Mouse (Mus musculus) hindbrain, embryonic 10.5 days (tissue): ENCODE results near the gene Wdr62. TPM values are rescaled to one million over a fixed set of nuclear protein-coding genes. Genes with fewer than 3 reads are reported as not detected.

Experiments used
- DNase-seq: peaks from one replicate; pipeline ENCODE4 v3.0.0-alpha.2; 2017; ENCODE audit warnings: low spot score
- H3K27ac ChIP-seq: fragments of 300-500 bp; sonication (generic); 2 replicates; pipeline ENCODE4 v1.5.1; 2016; ENCODE audit warnings: mild to moderate bottlenecking, moderate library complexity
- H3K27me3 ChIP-seq: fragments of 300-500 bp; sonication (generic); 2 replicates; pipeline ENCODE4 v1.6.1; 2016; ENCODE audit warnings: mild to moderate bottlenecking; ENCODE audit not compliant: poor library complexity, insufficient read depth, severe bottlenecking
- H3K36me3 ChIP-seq: fragments of 300-500 bp; sonication (generic); 2 replicates; pipeline ENCODE4 v1.6.1; 2016; ENCODE audit warnings: mild to moderate bottlenecking, moderate library complexity
- H3K4me1 ChIP-seq: fragments of 300-500 bp; sonication (generic); replicated peaks from 2 replicates; pipeline ENCODE4 v1.6.1; 2016; ENCODE audit warnings: mild to moderate bottlenecking
- H3K4me3 ChIP-seq: fragments of 300-500 bp; sonication (generic); 2 replicates; pipeline ENCODE4 v1.5.1; 2016; ENCODE audit warnings: mild to moderate bottlenecking, moderate library complexity
- H3K9me3 ChIP-seq: fragments of 300-500 bp; sonication (generic); 2 replicates; pipeline ENCODE4 v1.6.1; 2016; ENCODE audit warnings: mild to moderate bottlenecking, moderate library complexity
- WGBS: fragments of 180-500 bp; shearing (Covaris S2); methylation state at CpG from one replicate; pipeline ENCODE4 v1.1.7; 2016; 5-methylcytosine and 5-hydroxymethylcytosine counted together
- polyA plus RNA-seq: library from polyadenylated mRNA; unstranded; fragments of >200 nt; fragmentation: Nextera tagmentation; extraction: Ambion mirVana; gene quantifications from 2 replicates; pipeline ENCODE4 v1.2.1, GENCODE M21; 2016

Gene Wdr62
- polyA plus RNA-seq, 1 experiment from 2014 or later, result 16.6 TPM

DNA sequence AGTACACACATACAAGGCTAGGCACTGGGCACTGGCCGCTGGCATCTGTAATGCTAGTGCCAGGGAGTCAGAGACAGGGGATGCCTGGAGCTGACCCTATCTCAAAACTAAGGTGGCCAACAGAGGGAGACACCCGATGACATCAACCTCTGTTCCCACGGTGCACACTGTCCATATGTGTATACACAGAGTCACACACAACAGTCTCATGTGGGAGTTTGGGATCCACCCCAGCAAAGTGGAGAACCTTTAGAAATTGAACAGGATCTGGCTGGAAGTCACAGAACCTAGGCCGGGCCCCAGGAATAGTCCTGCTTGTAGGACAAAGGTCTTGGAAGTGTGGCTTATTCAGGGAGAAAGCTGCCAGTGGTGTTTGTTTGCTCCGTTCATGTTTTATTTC is 14.1 kb upstream of the Wdr62 start:
- no peak overlapping the region for H3K27ac ChIP-seq
- H3K4me3 ChIP-seq, result no peak overlapping the region
- no peaks in the 10 kb centered on the region for H3K27me3 ChIP-seq
- DNase-seq, result no peak
- peaks cover 40% of the 10 kb centered on the region for H3K4me1 ChIP-seq
- H3K36me3 ChIP-seq, result peaks cover 65% of the 10 kb centered on the region
- no peaks in the 10 kb centered on the region for H3K9me3 ChIP-seq
- 89% methylated on average over 5 of the region's 5 CpGs for WGBS

DNA sequence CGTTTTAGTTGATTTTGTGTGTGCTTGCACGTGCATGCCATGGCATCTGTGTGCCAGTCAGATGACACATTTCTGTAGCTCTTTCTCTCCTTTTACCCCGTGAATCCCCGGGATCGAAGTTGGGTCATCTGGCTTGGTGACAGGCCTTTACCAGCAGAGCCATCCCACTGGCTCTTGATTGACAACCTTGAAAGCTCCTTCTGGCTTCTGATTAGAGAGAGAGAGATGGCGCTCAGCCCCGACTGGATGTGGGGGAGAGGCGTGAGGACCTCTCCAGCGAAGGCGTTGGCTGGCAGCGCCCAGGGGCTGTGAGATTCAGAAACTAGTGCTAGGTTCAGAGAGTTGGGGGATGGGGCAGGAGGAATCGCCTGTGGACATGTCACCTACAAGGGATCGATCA is 13.6 kb upstream of the Wdr62 start:
- Histone ChIP-seq H3K4me1 (peaks cover 43% of the 10 kb centered on the region), H3K4me3 (0 out of 2 replicates have a peak overlapping the region, but pooled peaks have one; percentile 6), H3K9me3 (no peaks in the 10 kb centered on the region), H3K27ac (no peak overlapping the region), H3K27me3 (no peaks in the 10 kb centered on the region), H3K36me3 (peaks cover 60% of the 10 kb centered on the region)
- DNase-seq, result no peak
- 83% methylated on average over 13 of the region's 13 CpGs for WGBS

DNA sequence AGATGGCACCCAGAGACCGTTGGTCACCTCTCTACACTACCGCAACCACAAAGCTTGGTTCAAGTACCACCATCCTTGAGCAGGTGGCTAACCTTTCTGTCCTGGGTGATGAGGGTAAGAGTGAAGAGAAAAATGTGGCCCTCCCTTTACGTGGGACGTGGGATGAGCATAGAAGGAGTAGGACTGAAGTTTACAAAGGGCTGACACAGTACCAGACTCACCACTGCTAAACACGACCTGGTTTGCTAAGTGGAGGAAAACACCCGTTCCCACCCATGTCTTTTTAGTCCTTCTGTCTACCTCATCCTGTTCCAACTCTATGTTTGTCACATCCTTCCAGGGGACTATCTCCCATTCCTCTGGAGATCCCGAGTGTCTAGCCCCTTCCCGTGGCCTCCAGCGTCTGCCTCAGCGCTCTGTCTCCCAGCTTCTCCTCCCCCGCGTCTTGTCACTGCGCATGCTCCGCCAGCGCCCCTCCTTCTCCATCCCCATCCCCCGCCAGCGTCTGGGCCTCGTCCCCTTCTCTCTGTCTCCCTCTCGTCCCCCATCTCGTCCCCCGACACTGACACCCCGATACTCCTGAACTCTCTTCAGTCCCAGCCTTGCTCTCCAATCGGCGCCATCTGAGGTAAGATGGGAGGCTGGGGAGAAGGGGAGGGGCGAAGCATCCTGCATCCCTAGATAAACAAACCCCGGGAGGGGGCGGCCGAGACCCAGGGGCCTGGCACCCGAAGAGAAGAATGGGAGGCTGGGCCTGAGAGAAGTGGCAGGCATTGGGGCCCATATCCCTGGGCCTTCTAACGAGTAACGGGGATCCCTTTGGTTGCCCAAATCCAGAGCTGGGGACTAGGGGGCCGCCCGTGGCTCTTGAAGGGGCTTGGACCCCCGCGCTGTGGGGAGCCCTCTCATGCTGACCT is 11.3 kb upstream of the Wdr62 start, which contains the start of gene Clip3:
TSS of gene Clip3 (plus strand) at position 514 of the 917 bp plus-strand sequence.
- Histone ChIP-seq H3K4me1 (peaks cover 49% of the 10 kb centered on the region), H3K27ac (peak within 1 kb of the TSS; percentile 95), H3K9me3 (no peaks in the 10 kb centered on the region), H3K4me3 (peak within 1 kb of the TSS; percentile 85), H3K36me3 (peaks cover 37% of the 10 kb centered on the region), H3K27me3 (no peaks in the 10 kb centered on the region)
- WGBS, result 7% methylated on average over 35 of the region's 35 CpGs
- DNase-seq, result peak; percentile 86

DNA sequence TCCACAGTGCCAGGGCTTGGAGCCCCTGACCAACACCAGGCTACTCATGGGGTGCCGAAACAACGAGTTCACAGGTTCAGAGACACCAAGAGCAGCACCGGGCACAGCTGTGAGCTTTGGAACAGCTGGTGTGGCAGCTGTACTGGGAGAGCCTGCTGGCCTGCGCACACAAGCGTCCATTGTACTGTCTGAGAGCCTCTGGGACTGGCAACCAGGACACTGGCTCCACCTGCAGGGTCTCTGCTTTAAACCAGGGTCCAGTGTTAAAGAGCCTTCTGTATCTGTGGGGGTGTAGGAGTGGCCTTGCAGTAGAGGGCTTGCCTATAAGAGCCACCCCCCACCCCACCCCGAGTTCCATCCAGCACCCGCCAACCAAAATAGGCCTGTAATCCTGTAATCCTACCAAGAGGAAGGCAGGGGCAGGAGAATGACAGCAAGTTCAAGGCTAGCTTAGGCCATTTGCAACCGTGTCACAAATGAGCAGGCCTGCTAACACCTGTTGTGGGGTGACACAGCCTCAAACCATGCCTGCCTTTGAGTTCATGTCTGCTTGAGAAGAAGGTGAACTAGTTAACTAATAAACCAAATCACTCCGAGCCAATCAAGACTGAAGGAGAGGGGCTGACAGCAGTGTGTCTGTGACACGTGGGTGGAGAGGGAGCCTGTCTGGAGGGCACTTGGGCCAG is 9.6 kb upstream of the Wdr62 start:
- Histone ChIP-seq H3K27me3 (no peaks in the 10 kb centered on the region), H3K4me3 (peak overlapping the region; percentile 11), H3K4me1 (peaks cover 49% of the 10 kb centered on the region), H3K9me3 (no peaks in the 10 kb centered on the region), H3K36me3 (peaks cover 20% of the 10 kb centered on the region), H3K27ac (peak overlapping the region; percentile 73)
- DNase-seq, result peak; percentile 53
- WGBS, result 59% methylated on average over 10 of the region's 10 CpGs

DNA sequence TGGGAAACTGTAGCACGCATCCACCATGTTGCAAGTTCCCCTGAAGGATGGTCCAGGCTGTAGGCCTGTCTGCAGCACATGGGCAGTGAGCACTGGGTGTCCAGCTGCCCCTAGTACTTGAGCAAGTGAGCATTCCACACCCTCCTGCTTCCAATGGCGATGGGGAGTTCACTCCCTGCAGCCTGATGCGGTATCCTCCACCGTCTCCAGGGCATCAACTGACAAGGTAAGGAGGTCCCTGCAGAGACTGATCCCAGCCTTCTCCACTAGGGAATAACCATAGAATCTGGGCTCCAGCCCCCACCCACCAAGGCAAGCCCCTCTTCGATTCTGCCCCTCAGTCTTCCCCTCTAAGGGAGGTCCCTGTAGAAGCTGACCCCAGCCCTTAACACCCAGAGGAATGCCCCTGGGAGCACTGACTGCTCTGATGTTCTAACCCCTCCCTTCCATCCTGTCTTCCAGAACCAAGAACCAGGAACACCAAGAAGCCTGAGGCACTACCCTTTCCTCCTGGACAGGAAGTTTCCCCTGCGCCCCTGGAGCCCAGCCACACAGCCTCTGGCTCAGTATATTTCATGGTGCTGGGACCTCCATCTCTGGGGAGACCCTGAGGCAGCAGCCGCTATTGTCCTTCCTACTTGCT is 9.0 kb upstream of the Wdr62 start:
- Histone ChIP-seq H3K36me3 (peaks cover 14% of the 10 kb centered on the region), H3K4me1 (peaks cover 47% of the 10 kb centered on the region), H3K27me3 (no peaks in the 10 kb centered on the region), H3K4me3 (peak overlapping the region; percentile 11), H3K27ac (peak overlapping the region; percentile 73), H3K9me3 (no peaks in the 10 kb centered on the region)
- 68% methylated on average over 7 of the region's 7 CpGs for WGBS
- no peak for DNase-seq

DNA sequence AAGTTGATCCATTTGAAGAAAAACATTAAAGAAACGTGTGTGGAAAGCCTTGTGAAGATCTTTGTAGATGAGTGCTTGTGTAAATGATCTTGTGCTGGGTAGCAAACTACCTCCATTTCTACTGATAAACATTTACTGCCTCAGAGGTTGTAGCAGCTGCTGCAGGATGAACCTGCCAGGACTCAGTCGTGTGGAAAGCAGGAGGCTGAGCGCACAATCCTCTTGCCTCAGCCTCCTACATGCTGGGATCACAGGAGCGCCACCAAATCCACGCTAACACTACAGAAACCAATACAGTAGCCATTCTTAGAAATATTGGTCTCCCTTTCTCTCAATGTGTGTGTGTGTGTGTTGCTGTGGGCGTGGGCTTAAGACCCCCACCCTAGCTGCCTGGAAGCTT is 7.8 kb upstream of the Wdr62 start:
- no peak overlapping the region for H3K27ac ChIP-seq
- no peaks in the 10 kb centered on the region for H3K9me3 ChIP-seq
- H3K36me3 ChIP-seq, result peaks cover 4% of the 10 kb centered on the region
- 70% methylated on average over 6 of the region's 6 CpGs for WGBS
- H3K27me3 ChIP-seq, result no peaks in the 10 kb centered on the region
- no peak for DNase-seq
- peaks cover 38% of the 10 kb centered on the region for H3K4me1 ChIP-seq
- no peak overlapping the region for H3K4me3 ChIP-seq

DNA sequence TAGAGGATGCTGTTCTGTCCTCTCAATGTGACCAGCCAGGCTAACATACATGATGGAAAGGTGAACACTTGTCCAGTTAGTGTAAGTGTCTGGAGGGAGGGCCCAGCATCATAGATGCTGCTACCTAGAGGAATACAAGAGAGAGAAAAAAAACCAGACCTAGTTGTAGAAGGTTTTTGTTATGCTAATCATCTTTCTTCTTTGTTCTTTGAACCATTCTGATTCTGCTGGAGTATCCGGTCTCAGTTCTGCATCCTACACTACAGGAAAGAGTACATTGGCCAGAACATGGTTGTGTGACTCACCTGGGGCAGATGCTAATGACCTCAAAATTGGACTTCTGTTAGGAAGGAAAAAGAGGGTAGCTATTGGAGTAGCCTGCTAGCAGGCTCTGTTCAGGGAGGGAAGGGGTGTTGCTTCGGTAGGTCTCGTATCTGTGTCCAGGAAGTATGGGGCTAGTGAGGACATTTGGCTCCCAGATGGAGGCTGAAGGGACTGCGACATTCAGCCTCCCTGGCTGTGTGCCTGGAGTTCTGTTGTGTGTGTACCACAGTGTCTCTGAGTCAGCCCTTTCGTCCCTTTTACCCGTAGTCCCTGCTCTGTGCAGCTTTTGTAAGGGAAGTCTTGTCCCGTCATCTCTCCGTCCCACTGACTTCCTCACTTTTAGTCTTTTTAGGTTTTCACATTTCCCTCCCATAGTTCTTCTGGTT is 6.6 kb upstream of the Wdr62 start:
- Histone ChIP-seq H3K9me3 (no peaks in the 10 kb centered on the region), H3K4me3 (no peak overlapping the region), H3K27ac (no peak overlapping the region), H3K27me3 (no peaks in the 10 kb centered on the region), H3K4me1 (peaks cover 27% of the 10 kb centered on the region), H3K36me3 (no peaks in the 10 kb centered on the region)
- WGBS, result 73% methylated on average over 8 of the region's 8 CpGs
- DNase-seq, result no peak

DNA sequence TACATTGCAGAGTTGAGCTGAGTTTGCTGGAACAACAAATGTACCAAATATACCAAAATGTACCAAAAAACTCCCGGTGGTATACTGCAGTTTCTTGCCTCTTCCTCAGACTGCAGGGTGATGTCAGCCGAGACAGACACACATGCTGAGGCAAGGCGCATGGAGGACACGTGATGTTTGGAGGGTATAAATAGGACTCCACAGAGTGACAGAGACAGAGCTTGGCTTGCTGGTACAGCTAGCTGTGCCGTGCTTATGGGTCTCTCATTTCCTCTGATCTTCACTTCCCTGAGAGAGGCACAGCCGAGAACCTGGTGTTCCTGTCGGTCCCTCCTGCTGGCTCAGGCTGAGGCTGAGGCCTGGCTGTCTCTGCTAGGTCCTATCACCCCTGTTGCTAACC is 2.5 kb upstream of the Wdr62 start:
- Histone ChIP-seq H3K36me3 (no peaks in the 10 kb centered on the region), H3K27ac (no peak overlapping the region), H3K4me3 (no peak overlapping the region), H3K9me3 (no peaks in the 10 kb centered on the region), H3K4me1 (peaks cover 31% of the 10 kb centered on the region), H3K27me3 (no peaks in the 10 kb centered on the region)
- 84% methylated on average over 7 of the region's 7 CpGs for WGBS
- DNase-seq, result no peak

DNA sequence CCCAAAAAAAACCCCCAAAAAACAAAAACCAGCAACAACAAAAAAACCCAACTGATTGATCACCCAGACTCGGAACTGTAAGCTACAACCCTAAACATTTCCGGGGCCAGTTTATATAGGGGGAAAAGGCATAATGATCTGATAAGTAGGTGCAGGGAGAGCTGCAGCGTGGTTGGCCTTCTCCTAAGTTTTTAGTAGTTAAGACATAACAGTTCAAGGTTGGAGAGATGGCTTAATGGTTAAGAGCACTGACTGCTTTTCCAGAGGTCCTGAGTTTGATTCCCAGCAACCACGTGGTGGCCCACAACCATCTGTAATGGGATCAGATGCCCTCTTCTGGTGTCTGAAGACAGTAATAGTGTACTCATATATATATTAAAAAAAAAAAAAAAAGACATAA is 1.3 kb upstream of the Wdr62 start:
- no peak overlapping the region for H3K27ac ChIP-seq

DNA sequence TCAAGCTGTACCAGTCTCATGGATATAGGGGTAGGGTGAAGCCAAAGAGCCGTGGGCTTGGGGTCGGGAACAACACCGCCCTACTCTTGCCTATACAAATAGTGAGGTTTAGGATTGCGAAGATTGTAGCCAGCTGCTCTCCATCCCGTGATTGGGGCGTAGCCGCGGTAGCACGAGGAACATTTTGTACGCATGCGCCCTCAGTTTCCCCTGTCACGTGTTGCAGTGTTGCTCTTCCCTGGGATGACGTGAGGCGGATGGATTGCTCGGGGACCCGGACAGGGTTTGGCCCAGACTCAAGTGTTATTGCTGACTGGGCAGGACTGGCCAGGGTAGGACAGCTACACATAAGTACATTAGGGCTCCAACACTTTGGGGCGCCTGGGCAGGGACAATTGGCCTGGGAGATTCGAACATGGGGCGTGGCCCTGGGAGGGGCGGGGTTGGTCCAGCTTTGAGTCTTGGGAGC is 485 bp upstream of the Wdr62 start:
- DNase-seq, result peak; percentile 83
- Histone ChIP-seq H3K27me3 (no peaks in the 10 kb centered on the region), H3K27ac (peak overlapping the region; percentile 91), H3K9me3 (no peaks in the 10 kb centered on the region), H3K4me3 (peak overlapping the region; percentile 87), H3K36me3 (no peaks in the 10 kb centered on the region), H3K4me1 (peaks cover 26% of the 10 kb centered on the region)
- WGBS, result under 1% methylated on average over 20 of the region's 20 CpGs

More for the DNA sequence above, 1.3 kb upstream of the Wdr62 start:
- no peaks in the 10 kb centered on the region for H3K27me3 ChIP-seq
- H3K4me3 ChIP-seq, result peak overlapping the region; percentile 87; the same call in 1 of the 2 replicates
- no peaks in the 10 kb centered on the region for H3K9me3 ChIP-seq
- no peaks in the 10 kb centered on the region for H3K36me3 ChIP-seq
- H3K4me1 ChIP-seq, result peaks cover 26% of the 10 kb centered on the region
- DNase-seq, result no peak
- WGBS, result 81% methylated on average over 4 of the region's 4 CpGs

DNA sequence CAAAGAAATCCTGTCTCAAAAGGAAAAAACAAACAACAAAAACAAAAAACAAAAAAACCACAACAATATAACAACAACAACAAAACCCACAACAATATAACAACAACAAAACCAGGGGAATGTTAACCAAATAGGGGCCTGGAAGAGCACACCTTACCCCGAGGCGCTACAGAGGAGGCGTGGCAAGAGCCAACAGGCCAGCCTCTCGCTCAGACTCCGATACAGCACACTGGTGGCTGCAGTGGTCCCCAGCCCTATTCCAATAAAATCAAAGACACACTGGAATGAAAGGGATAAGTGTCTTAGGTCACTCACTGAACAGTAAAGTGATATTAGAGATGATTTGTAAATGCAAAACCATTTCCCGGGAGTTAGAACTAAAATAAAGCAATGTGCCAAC is 683 bp downstream of the Wdr62 start:
- Histone ChIP-seq H3K4me1 (peaks cover 26% of the 10 kb centered on the region), H3K27ac (peak overlapping the region; percentile 91), H3K9me3 (no peaks in the 10 kb centered on the region), H3K36me3 (0 out of 2 replicates have a peak, but pooled peaks cover 4% of the 10 kb centered on the region), H3K4me3 (peak overlapping the region; percentile 87), H3K27me3 (no peaks in the 10 kb centered on the region)
- under 1% methylated on average over 6 of the region's 6 CpGs for WGBS
- DNase-seq, result no peak

DNA sequence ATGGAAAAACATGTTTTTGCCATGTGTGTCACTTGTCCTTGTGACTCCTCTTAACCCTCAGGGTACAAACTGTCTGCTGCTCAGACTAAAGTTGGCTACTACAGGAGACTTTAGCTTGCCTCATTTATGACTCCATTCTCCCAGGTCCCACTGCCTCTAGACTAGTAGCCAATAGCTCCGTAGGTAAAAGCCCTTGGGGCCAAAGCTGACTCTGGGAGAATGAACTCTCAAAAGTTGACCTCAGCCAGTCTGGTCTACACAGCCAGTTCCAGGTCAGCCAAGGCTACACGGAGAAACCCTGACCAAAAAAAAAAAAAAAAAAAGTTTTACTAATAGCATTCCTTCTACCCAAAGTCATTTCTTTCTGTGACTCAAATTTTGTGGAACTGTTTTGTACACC is 1.3 kb downstream of the Wdr62 start:
- peaks cover 26% of the 10 kb centered on the region for H3K4me1 ChIP-seq
- no peak overlapping the region for H3K27ac ChIP-seq
- 54% methylated on average over 2 of the region's 2 CpGs for WGBS
- H3K9me3 ChIP-seq, result no peaks in the 10 kb centered on the region
- DNase-seq, result no peak
- 0 out of 2 replicates have a peak, but pooled peaks cover 4% of the 10 kb centered on the region for H3K36me3 ChIP-seq
- no peaks in the 10 kb centered on the region for H3K27me3 ChIP-seq
- H3K4me3 ChIP-seq, result peak overlapping the region; percentile 87
